Mouse (Mus musculus): ENCODE measurements around the gene Sync.
A peak's percentile ranks its signal among the peaks of the same experiment; 100 is the strongest.

The Sync gene

GRCm38 (mm10) chr4:129287472-129287981, at the start of gene Sync:
Gene Sync, plus strand, starts transcription at chr4:129287617.
- DNase-seq (ENCODE audit: low spot score in 2 of 2), result no peak

- DNase-seq (ENCODE audit: low spot score in 2 of 2), result no peak
These were observed 49.5 kb upstream of the Sync start for GRCm38 (mm10) chr4:129237843-129238441.

- DNase-seq (ENCODE audit: low spot score in 2 of 2), result peak in 1 of 2 experiments; percentile 46
These were observed 48.8 kb upstream of the Sync start for GRCm38 (mm10) chr4:129238579-129239016.

GRCm38 (mm10) chr4:129239075-129239474, 48.3 kb upstream of the Sync start:
- peak in 1 of 2 experiments; percentile 73 for DNase-seq (ENCODE audit: low spot score in 2 of 2)

- no peak for DNase-seq (ENCODE audit: low spot score in 2 of 2)
These were observed 45.5 kb upstream of the Sync start for GRCm38 (mm10) chr4:129241898-129242297.

- no peak for DNase-seq (ENCODE audit: low spot score in 2 of 2)
These were observed 45.1 kb upstream of the Sync start for GRCm38 (mm10) chr4:129242327-129242726.

GRCm38 (mm10) chr4:129242761-129243160, 44.7 kb upstream of the Sync start:
- DNase-seq (ENCODE audit: low spot score in 2 of 2), result no peak

- DNase-seq (ENCODE audit: low spot score in 2 of 2), result no peak
These were observed 42.6 kb upstream of the Sync start for GRCm38 (mm10) chr4:129244802-129245201.

- no peak for DNase-seq (ENCODE audit: low spot score in 2 of 2)
These were observed 40.8 kb upstream of the Sync start for GRCm38 (mm10) chr4:129246360-129247301.

GRCm38 (mm10) chr4:129247381-129248242, 39.8 kb upstream of the Sync start:
- no peak for DNase-seq (ENCODE audit: low spot score in 2 of 2)

GRCm38 (mm10) chr4:129248243-129248767, 39.1 kb upstream of the Sync start:
- no peak for DNase-seq (ENCODE audit: low spot score in 2 of 2)

- DNase-seq (ENCODE audit: low spot score in 2 of 2), result no peak
These were observed 38.1 kb upstream of the Sync start for GRCm38 (mm10) chr4:129249288-129249687.

- no peak for DNase-seq (ENCODE audit: low spot score in 2 of 2)
These were observed 36.5 kb upstream of the Sync start for GRCm38 (mm10) chr4:129250759-129251481.

GRCm38 (mm10) chr4:129251482-129252125, 35.8 kb upstream of the Sync start:
- no peak for DNase-seq (ENCODE audit: low spot score in 2 of 2)

- DNase-seq (ENCODE audit: low spot score in 2 of 2), result no peak
These were observed 34.9 kb upstream of the Sync start for GRCm38 (mm10) chr4:129252492-129252891.

- no peak for DNase-seq (ENCODE audit: low spot score in 2 of 2)
These were observed 32.8 kb upstream of the Sync start for GRCm38 (mm10) chr4:129254571-129254970.

- DNase-seq (ENCODE audit: low spot score in 2 of 2), result no peak
These were observed 30.7 kb upstream of the Sync start for GRCm38 (mm10) chr4:129256450-129257380.

GRCm38 (mm10) chr4:129259101-129259500, 28.3 kb upstream of the Sync start:
- no peak for DNase-seq (ENCODE audit: low spot score in 2 of 2)

- no peak for DNase-seq (ENCODE audit: low spot score in 2 of 2)
These were observed 26.7 kb upstream of the Sync start for GRCm38 (mm10) chr4:129260678-129261077.

All from left cerebral cortex, adult 9 months (tissue).